Mouse (Mus musculus): ENCODE measurements around the gene Scarb1. TPM values are rescaled to one million over a fixed set of nuclear protein-coding genes. Genes with fewer than 3 reads are reported as not detected.
A peak's percentile ranks its signal among the peaks of the same experiment; 100 is the strongest.

Gene Scarb1
- polyA plus RNA-seq, 1 experiment from 2014 or later: 45.9 TPM

- Histone ChIP-seq H3K36me3 (replicated peaks) (no peaks in the 10 kb centered on the region), H3K27me3 (replicated peaks) (no peaks in the 10 kb centered on the region), H3K9me3 (no peaks in the 10 kb centered on the region), H3K4me3 (peak overlapping the region; percentile 61), H3K9ac (peak overlapping the region; percentile 49), H3K4me2 (peak overlapping the region; percentile 94), H3K4me1 (peaks cover 28% of the 10 kb centered on the region), H3K27ac (no peak overlapping the region)
- 2% methylated on average over 25 of the region's 25 CpGs for WGBS
- peak; percentile 34; the same call in 1 of the 2 replicates for ATAC-seq (replicated peaks)
Measured at GRCm38 (mm10) chr5:125339851-125340531, 903 bp downstream of the Scarb1 start.

- no peaks in the 10 kb centered on the region for H3K27me3 ChIP-seq (replicated peaks)
- H3K9me3 ChIP-seq: no peaks in the 10 kb centered on the region
- no peaks in the 10 kb centered on the region for H3K36me3 ChIP-seq (replicated peaks)
- no peak overlapping the region for H3K27ac ChIP-seq
- H3K4me3 ChIP-seq: peak overlapping the region; percentile 61
- no peak for ATAC-seq (replicated peaks)
- peak overlapping the region; percentile 94 for H3K4me2 ChIP-seq
- 7% methylated on average over 18 of the region's 18 CpGs for WGBS
- peaks cover 28% of the 10 kb centered on the region for H3K4me1 ChIP-seq
- H3K9ac ChIP-seq: no peak overlapping the region
Measured at GRCm38 (mm10) chr5:125339108-125339751, 1.7 kb downstream of the Scarb1 start.

GRCm38 (mm10) chr5:125337526-125337925 lies 3.4 kb downstream of the Scarb1 start:
- Histone ChIP-seq H3K4me2 (no peak overlapping the region), H3K27me3 (replicated peaks) (no peaks in the 10 kb centered on the region), H3K36me3 (replicated peaks) (no peaks in the 10 kb centered on the region), H3K27ac (no peak overlapping the region), H3K9ac (no peak overlapping the region), H3K4me1 (peaks cover 28% of the 10 kb centered on the region), H3K4me3 (no peak overlapping the region), H3K9me3 (no peaks in the 10 kb centered on the region)
- ATAC-seq (replicated peaks): no peak
- 60% methylated on average over 7 of the region's 7 CpGs for WGBS

- H3K4me1 ChIP-seq: peaks cover 28% of the 10 kb centered on the region
- H3K9me3 ChIP-seq: no peaks in the 10 kb centered on the region
- WGBS: 35% methylated on average over 9 of the region's 9 CpGs
- H3K9ac ChIP-seq: no peak overlapping the region
- no peak overlapping the region for H3K4me2 ChIP-seq
- no peak for ATAC-seq (replicated peaks)
- H3K27me3 ChIP-seq (replicated peaks): no peaks in the 10 kb centered on the region
- no peak overlapping the region for H3K27ac ChIP-seq
- H3K4me3 ChIP-seq: no peak overlapping the region
- H3K36me3 ChIP-seq (replicated peaks): no peaks in the 10 kb centered on the region
Measured at GRCm38 (mm10) chr5:125337012-125337411, 3.9 kb downstream of the Scarb1 start.

GRCm38 (mm10) chr5:125333009-125333408 lies 7.9 kb downstream of the Scarb1 start:
- ATAC-seq (replicated peaks): no peak
- no peak overlapping the region for H3K4me3 ChIP-seq
- no peaks in the 10 kb centered on the region for H3K27me3 ChIP-seq (replicated peaks)
- H3K9ac ChIP-seq: no peak overlapping the region
- no peaks in the 10 kb centered on the region for H3K36me3 ChIP-seq (replicated peaks)
- H3K4me1 ChIP-seq: peaks cover 8% of the 10 kb centered on the region
- no peak overlapping the region for H3K27ac ChIP-seq
- H3K9me3 ChIP-seq: no peaks in the 10 kb centered on the region
- no peak overlapping the region for H3K4me2 ChIP-seq
- 90% methylated on average over 6 of the region's 6 CpGs for WGBS

GRCm38 (mm10) chr5:125332333-125332732 lies 8.6 kb downstream of the Scarb1 start:
- no peaks in the 10 kb centered on the region for H3K36me3 ChIP-seq (replicated peaks)
- no peaks in the 10 kb centered on the region for H3K27me3 ChIP-seq (replicated peaks)
- no peak overlapping the region for H3K9ac ChIP-seq
- no peak for ATAC-seq (replicated peaks)
- 77% methylated on average over 4 of the region's 4 CpGs for WGBS
- H3K4me3 ChIP-seq: no peak overlapping the region
- H3K4me1 ChIP-seq: peaks cover 8% of the 10 kb centered on the region
- no peak overlapping the region for H3K4me2 ChIP-seq
- no peak overlapping the region for H3K27ac ChIP-seq
- H3K9me3 ChIP-seq: no peaks in the 10 kb centered on the region

- H3K36me3 ChIP-seq (replicated peaks): no peaks in the 10 kb centered on the region
- ATAC-seq (replicated peaks): no peak
- H3K27me3 ChIP-seq (replicated peaks): no peaks in the 10 kb centered on the region
- no peak overlapping the region for H3K27ac ChIP-seq
- H3K4me1 ChIP-seq: peaks cover 4% of the 10 kb centered on the region
- WGBS: 51% methylated on average over 3 of the region's 3 CpGs
- no peak overlapping the region for H3K9ac ChIP-seq
- no peaks in the 10 kb centered on the region for H3K9me3 ChIP-seq
- no peak overlapping the region for H3K4me2 ChIP-seq
- H3K4me3 ChIP-seq: no peak overlapping the region
Measured at GRCm38 (mm10) chr5:125331811-125332210, 9.1 kb downstream of the Scarb1 start.

GRCm38 (mm10) chr5:125331094-125331493 lies 9.8 kb downstream of the Scarb1 start:
- Histone ChIP-seq H3K4me2 (no peak overlapping the region), H3K9me3 (no peaks in the 10 kb centered on the region), H3K4me1 (peaks cover 4% of the 10 kb centered on the region), H3K4me3 (no peak overlapping the region), H3K27me3 (replicated peaks) (no peaks in the 10 kb centered on the region), H3K9ac (no peak overlapping the region), H3K36me3 (replicated peaks) (no peaks in the 10 kb centered on the region), H3K27ac (no peak overlapping the region)
- WGBS: 51% methylated on average over 3 of the region's 3 CpGs
- ATAC-seq (replicated peaks): no peak

GRCm38 (mm10) chr5:125330656-125331055 lies 10.2 kb downstream of the Scarb1 start:
- H3K27ac ChIP-seq: no peak overlapping the region
- no peak for ATAC-seq (replicated peaks)
- 80% methylated on average over 8 of the region's 8 CpGs for WGBS
- H3K4me3 ChIP-seq: no peak overlapping the region
- H3K36me3 ChIP-seq (replicated peaks): no peaks in the 10 kb centered on the region
- H3K9ac ChIP-seq: no peak overlapping the region
- no peaks in the 10 kb centered on the region for H3K9me3 ChIP-seq
- H3K4me2 ChIP-seq: no peak overlapping the region
- H3K4me1 ChIP-seq: peaks cover 4% of the 10 kb centered on the region
- no peaks in the 10 kb centered on the region for H3K27me3 ChIP-seq (replicated peaks)

GRCm38 (mm10) chr5:125330191-125330590 lies 10.7 kb downstream of the Scarb1 start:
- Histone ChIP-seq H3K27me3 (replicated peaks) (no peaks in the 10 kb centered on the region), H3K9me3 (no peaks in the 10 kb centered on the region), H3K4me1 (peaks cover 4% of the 10 kb centered on the region), H3K27ac (no peak overlapping the region), H3K9ac (no peak overlapping the region), H3K4me2 (no peak overlapping the region), H3K4me3 (no peak overlapping the region), H3K36me3 (replicated peaks) (no peaks in the 10 kb centered on the region)
- ATAC-seq (replicated peaks): no peak
- 84% methylated on average over 9 of the region's 9 CpGs for WGBS

- Histone ChIP-seq H3K9me3 (no peaks in the 10 kb centered on the region), H3K4me1 (peaks cover 4% of the 10 kb centered on the region)
Measured at GRCm38 (mm10) chr5:125327596-125328385, 13.1 kb downstream of the Scarb1 start.

GRCm38 (mm10) chr5:125326351-125326750 lies 14.5 kb downstream of the Scarb1 start:
- H3K9me3 ChIP-seq: no peaks in the 10 kb centered on the region
- no peak overlapping the region for H3K4me2 ChIP-seq
- H3K27ac ChIP-seq: no peak overlapping the region
- H3K4me3 ChIP-seq: no peak overlapping the region
- H3K9ac ChIP-seq: no peak overlapping the region
- H3K4me1 ChIP-seq: 0 out of 2 replicates have a peak, but pooled peaks cover 6% of the 10 kb centered on the region
- 89% methylated on average over 8 of the region's 8 CpGs for WGBS
- H3K27me3 ChIP-seq (replicated peaks): no peaks in the 10 kb centered on the region
- ATAC-seq (replicated peaks): no peak
- no peaks in the 10 kb centered on the region for H3K36me3 ChIP-seq (replicated peaks)

More at GRCm38 (mm10) chr5:125327596-125328385, 13.1 kb downstream of the Scarb1 start:
- H3K27me3 ChIP-seq (replicated peaks): no peaks in the 10 kb centered on the region
- peak overlapping the region; percentile 42; the same call in 1 of the 2 replicates for H3K9ac ChIP-seq
- peak overlapping the region; percentile 39 for H3K4me3 ChIP-seq
- WGBS: 61% methylated on average over 18 of the region's 18 CpGs
- peak overlapping the region; percentile 52 for H3K4me2 ChIP-seq
- H3K36me3 ChIP-seq (replicated peaks): no peaks in the 10 kb centered on the region
- peak; percentile 91 for ATAC-seq (replicated peaks)
- H3K27ac ChIP-seq: no peak overlapping the region

Data from midbrain, embryonic 15.5 days (tissue).